15 mouse cellular contexts compared by ENCODE assay signal in the genomic region with DNA sequence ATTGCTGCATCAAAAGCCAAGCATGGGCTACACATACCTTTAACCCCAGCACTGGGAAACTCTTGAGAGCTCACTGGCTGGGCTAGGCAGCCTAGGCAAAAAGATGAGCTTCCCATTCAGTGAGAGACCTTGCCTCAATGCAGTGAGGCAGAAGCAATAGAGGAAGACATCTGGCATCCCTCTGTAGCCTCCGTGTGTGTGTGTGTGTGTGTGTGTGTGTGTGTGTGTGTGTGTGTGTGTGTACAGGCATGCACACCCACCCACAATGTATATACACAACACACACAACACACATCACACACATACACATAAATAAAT.
DNase-seq lines count a peak whose midpoint lies in the region; ATAC-seq and TF ChIP-seq lines count a peak whose summit lies in the region.
"Had no signal": no experiment of that assay in that cellular context is flagged by ENCODE, and none has a peak within 500 bp of the region (broad histone marks: within the 10 kb centered on the region; RNA-seq: fewer than 3 reads in every experiment).

No protein-coding gene starts in this region.

- H3K27ac ChIP-seq in forebrain, embryonic 12.5 days, result no peak overlapping the region
- H3K27ac ChIP-seq in forebrain, embryonic 16.5 days (ENCODE audit: low read length), result no peak overlapping the region
- 0 out of 2 replicates have a peak overlapping the region, but pooled peaks have one; percentile 15 for H3K27ac ChIP-seq in midbrain, embryonic 15.5 days
- no peak overlapping the region for H3K27ac ChIP-seq in midbrain, postnatal 0 days (ENCODE audit: low read depth, low read length)
- no peak overlapping the region for H3K27ac ChIP-seq in embryonic facial prominence, embryonic 14.5 days (replicated peaks; ENCODE audit: low read depth, low read length)
- H3K27ac ChIP-seq: left cerebral cortex, adult 2 months had no signal

- no peak overlapping the region for H3K9ac ChIP-seq in forebrain, embryonic 12.5 days
- no peak overlapping the region for H3K9ac ChIP-seq in forebrain, embryonic 16.5 days (replicated peaks; ENCODE audit: low read depth, low read length)
- H3K9ac ChIP-seq in midbrain, embryonic 15.5 days, result no peak overlapping the region
- no peak overlapping the region for H3K9ac ChIP-seq in midbrain, postnatal 0 days (replicated peaks; ENCODE audit: low read length, poor library complexity, severe bottlenecking)
- H3K9ac ChIP-seq in embryonic facial prominence, embryonic 14.5 days (ENCODE audit: low read depth, low read length), result no peak overlapping the region
- H3K9ac ChIP-seq: embryonic facial prominence, embryonic 15.5 days; midbrain, embryonic 12.5 days had no signal

- H3K4me3 ChIP-seq in forebrain, embryonic 12.5 days (replicated peaks), result no peak overlapping the region
- no peak overlapping the region for H3K4me3 ChIP-seq in forebrain, embryonic 16.5 days (replicated peaks; ENCODE audit: low read length)
- H3K4me3 ChIP-seq in midbrain, embryonic 15.5 days, result no peak overlapping the region
- H3K4me3 ChIP-seq in midbrain, postnatal 0 days (ENCODE audit: low read depth, low read length), result no peak overlapping the region
- H3K4me3 ChIP-seq in embryonic facial prominence, embryonic 14.5 days (ENCODE audit: low read depth, low read length), result no peak overlapping the region
- H3K4me3 ChIP-seq: left cerebral cortex, adult 2 months; midbrain, embryonic 12.5 days had no signal

- no peak overlapping the region for H3K4me2 ChIP-seq in forebrain, embryonic 12.5 days
- no peak overlapping the region for H3K4me2 ChIP-seq in forebrain, embryonic 16.5 days (ENCODE audit: low read length)
- no peak overlapping the region for H3K4me2 ChIP-seq in midbrain, embryonic 15.5 days
- no peak overlapping the region for H3K4me2 ChIP-seq in midbrain, postnatal 0 days (ENCODE audit: low read depth, low read length, poor library complexity, severe bottlenecking)
- no peak overlapping the region for H3K4me2 ChIP-seq in embryonic facial prominence, embryonic 14.5 days (ENCODE audit: low read depth, low read length)

- H3K27me3 ChIP-seq in forebrain, embryonic 12.5 days, result peaks cover 75% of the 10 kb centered on the region
- H3K27me3 ChIP-seq in forebrain, embryonic 16.5 days (replicated peaks; ENCODE audit: control insufficient read depth, insufficient read depth, low read length), result peaks cover 4% of the 10 kb centered on the region; the same call in 1 of the 2 replicates
- peaks cover under 1% of the 10 kb centered on the region for H3K27me3 ChIP-seq in midbrain, embryonic 15.5 days (replicated peaks)
- H3K27me3 ChIP-seq in midbrain, postnatal 0 days (ENCODE audit: insufficient read depth, low read length), result no peaks in the 10 kb centered on the region; the same call in 1 of the 2 replicates
- no peaks in the 10 kb centered on the region for H3K27me3 ChIP-seq in embryonic facial prominence, embryonic 14.5 days (replicated peaks; ENCODE audit: control insufficient read depth, insufficient read depth, low read length)
- H3K27me3 ChIP-seq: embryonic facial prominence, embryonic 15.5 days had no signal

- peak; percentile 42; the same call in 1 of the 2 replicates for ATAC-seq in forebrain, embryonic 12.5 days (ENCODE audit: low FRiP score)
- no peak for ATAC-seq in forebrain, embryonic 16.5 days
- ATAC-seq in midbrain, embryonic 15.5 days (replicated peaks), result no peak
- no peak; the same call in 1 of the 2 replicates for ATAC-seq in midbrain, postnatal 0 days (ENCODE audit: low FRiP score)
- ATAC-seq in embryonic facial prominence, embryonic 14.5 days (ENCODE audit: low read depth), result no peak

- no peaks in the 10 kb centered on the region for H3K36me3 ChIP-seq in forebrain, embryonic 12.5 days (replicated peaks)
- no peaks in the 10 kb centered on the region for H3K36me3 ChIP-seq in forebrain, embryonic 16.5 days (ENCODE audit: control insufficient read depth, insufficient read depth)
- H3K36me3 ChIP-seq in midbrain, embryonic 15.5 days (replicated peaks), result no peaks in the 10 kb centered on the region
- no peaks in the 10 kb centered on the region for H3K36me3 ChIP-seq in midbrain, postnatal 0 days (ENCODE audit: insufficient read depth, low read length)
- H3K36me3 ChIP-seq in embryonic facial prominence, embryonic 14.5 days (ENCODE audit: control insufficient read depth, insufficient read depth, low read length), result no peaks in the 10 kb centered on the region
- H3K36me3 ChIP-seq: embryonic facial prominence, embryonic 15.5 days; midbrain, embryonic 12.5 days had no signal

- TF ChIP-seq CTCF in midbrain, postnatal 0 days (IDR thresholded peaks at IDR 0.05), result no peak

- DNase-seq in midbrain, postnatal 0 days (ENCODE audit: low spot score), result no peak
- DNase-seq in embryonic facial prominence, embryonic 14.5 days (ENCODE audit: low spot score), result peak; percentile 31
- DNase-seq in retina, embryonic 14.5 days (ENCODE audit: low spot score), result peak; percentile 72
- DNase-seq in layer of hippocampus, postnatal 10 days (ENCODE audit: low spot score in 2 of 2), result no peak
- no peak for DNase-seq in kidney, postnatal 14 days
- DNase-seq: adrenal gland, postnatal 10 days; cerebellum, adult 11 months; cerebellum, postnatal 25 days; lung, postnatal 36 days had no signal

- H3K9me3 ChIP-seq in forebrain, embryonic 12.5 days, result no peaks in the 10 kb centered on the region
- H3K9me3 ChIP-seq in forebrain, embryonic 16.5 days (ENCODE audit: control insufficient read depth, low read length), result no peaks in the 10 kb centered on the region
- no peaks in the 10 kb centered on the region for H3K9me3 ChIP-seq in midbrain, embryonic 15.5 days
- no peaks in the 10 kb centered on the region for H3K9me3 ChIP-seq in midbrain, postnatal 0 days (ENCODE audit: low read length)
- H3K9me3 ChIP-seq in embryonic facial prominence, embryonic 14.5 days (ENCODE audit: control insufficient read depth, low read length), result no peaks in the 10 kb centered on the region
- H3K9me3 ChIP-seq: embryonic facial prominence, embryonic 15.5 days; midbrain, embryonic 12.5 days had no signal

- peaks cover 11% of the 10 kb centered on the region for H3K4me1 ChIP-seq in forebrain, embryonic 12.5 days
- peaks cover 6% of the 10 kb centered on the region; the same call in 1 of the 2 replicates for H3K4me1 ChIP-seq in forebrain, embryonic 16.5 days (replicated peaks; ENCODE audit: control insufficient read depth, insufficient read depth, low read length)
- H3K4me1 ChIP-seq in midbrain, embryonic 15.5 days, result peaks cover 14% of the 10 kb centered on the region
- H3K4me1 ChIP-seq in midbrain, postnatal 0 days (ENCODE audit: insufficient read depth, low read length), result no peaks in the 10 kb centered on the region; the same call in 1 of the 2 replicates
- peaks cover 14% of the 10 kb centered on the region for H3K4me1 ChIP-seq in embryonic facial prominence, embryonic 14.5 days (ENCODE audit: control insufficient read depth, insufficient read depth, low read length)

- WGBS in forebrain, embryonic 12.5 days, result 56% methylated on average over 1 of the region's 1 CpGs
- WGBS in forebrain, embryonic 16.5 days, result 36% methylated on average over 1 of the region's 1 CpGs
- 69% methylated on average over 1 of the region's 1 CpGs for WGBS in midbrain, embryonic 15.5 days
- 56% methylated on average over 1 of the region's 1 CpGs for WGBS in midbrain, postnatal 0 days
- WGBS in embryonic facial prominence, embryonic 14.5 days, result 36% methylated on average over 1 of the region's 1 CpGs

Comparison
In these comparisons a context has a peak if more than half of its experiments do, and no peak if none do; other contexts are left out.
1. DNase-seq: peak in embryonic facial prominence, embryonic 14.5 days (single experiment) and retina, embryonic 14.5 days (single experiment); none in midbrain, postnatal 0 days (single experiment), layer of hippocampus, postnatal 10 days (0 of 2) and kidney, postnatal 14 days (single experiment).